Mouse (Mus musculus): ENCODE data around the gene Igsf23. TPM values are rescaled to one million over a fixed set of nuclear protein-coding genes. Genes with fewer than 3 reads are reported as not detected.

The Igsf23 gene
- polyA plus RNA-seq, 1 experiment from 2014 or later = 1.6 TPM

GRCm38 (mm10) chr7:19952320-19952986 lies 1.9 kb upstream of the Igsf23 start:
- Histone ChIP-seq H3K4me3 (no peak overlapping the region), H3K27ac (replicated peaks) (no peak overlapping the region), H3K9ac (no peak overlapping the region), H3K27me3 (replicated peaks) (peaks cover 4% of the 10 kb centered on the region; the same call in 1 of the 2 replicates), H3K4me1 (peaks cover 8% of the 10 kb centered on the region), H3K36me3 (no peaks in the 10 kb centered on the region), H3K4me2 (no peak overlapping the region), H3K9me3 (no peaks in the 10 kb centered on the region)
- WGBS = 77% methylated on average over 10 of the region's 10 CpGs
- no peak for ATAC-seq (ENCODE audit: extremely low read depth, insufficient number of reproducible peaks, low FRiP score, low TSS enrichment)

GRCm38 (mm10) chr7:19949996-19950395 lies 560 bp downstream of the Igsf23 start:
- Histone ChIP-seq H3K27ac (replicated peaks) (no peak overlapping the region), H3K36me3 (no peaks in the 10 kb centered on the region), H3K27me3 (replicated peaks) (peaks cover 4% of the 10 kb centered on the region; the same call in 1 of the 2 replicates), H3K9me3 (no peaks in the 10 kb centered on the region), H3K4me3 (no peak overlapping the region), H3K4me2 (peak overlapping the region; percentile 31; the same call in 1 of the 2 replicates), H3K4me1 (peaks cover 8% of the 10 kb centered on the region), H3K9ac (no peak overlapping the region)
- no peak for ATAC-seq (ENCODE audit: extremely low read depth, insufficient number of reproducible peaks, low FRiP score, low TSS enrichment)
- WGBS = 53% methylated on average over 10 of the region's 10 CpGs

- H3K27me3 ChIP-seq (replicated peaks) = peaks cover 4% of the 10 kb centered on the region; the same call in 1 of the 2 replicates
- H3K4me1 ChIP-seq = peaks cover 8% of the 10 kb centered on the region
- H3K9ac ChIP-seq = no peak overlapping the region
- H3K4me3 ChIP-seq = no peak overlapping the region
- WGBS = 58% methylated on average over 12 of the region's 12 CpGs
- ATAC-seq (ENCODE audit: extremely low read depth, insufficient number of reproducible peaks, low FRiP score, low TSS enrichment) = no peak
- H3K4me2 ChIP-seq = no peak overlapping the region
- H3K36me3 ChIP-seq = no peaks in the 10 kb centered on the region
- no peak overlapping the region for H3K27ac ChIP-seq (replicated peaks)
- H3K9me3 ChIP-seq = no peaks in the 10 kb centered on the region
Observed at GRCm38 (mm10) chr7:19948956-19949355, 1.6 kb downstream of the Igsf23 start.

- H3K9me3 ChIP-seq = no peaks in the 10 kb centered on the region
- no peak overlapping the region for H3K4me3 ChIP-seq
- ATAC-seq (ENCODE audit: extremely low read depth, insufficient number of reproducible peaks, low FRiP score, low TSS enrichment) = no peak
- H3K27ac ChIP-seq (replicated peaks) = no peak overlapping the region
- peaks cover 4% of the 10 kb centered on the region; the same call in 1 of the 2 replicates for H3K27me3 ChIP-seq (replicated peaks)
- no peak overlapping the region for H3K9ac ChIP-seq
- H3K36me3 ChIP-seq = no peaks in the 10 kb centered on the region
- no peak overlapping the region for H3K4me2 ChIP-seq
- WGBS = 73% methylated on average over 13 of the region's 13 CpGs
- H3K4me1 ChIP-seq = peaks cover 11% of the 10 kb centered on the region
Observed at GRCm38 (mm10) chr7:19945821-19946515, 4.6 kb downstream of the Igsf23 start.

- Histone ChIP-seq H3K4me3 (no peak overlapping the region), H3K27me3 (replicated peaks) (peaks cover 4% of the 10 kb centered on the region; the same call in 1 of the 2 replicates), H3K27ac (replicated peaks) (no peak overlapping the region), H3K4me1 (peaks cover 12% of the 10 kb centered on the region), H3K4me2 (no peak overlapping the region), H3K9ac (no peak overlapping the region), H3K9me3 (no peaks in the 10 kb centered on the region), H3K36me3 (no peaks in the 10 kb centered on the region)
- no peak for ATAC-seq (ENCODE audit: extremely low read depth, insufficient number of reproducible peaks, low FRiP score, low TSS enrichment)
- WGBS = 75% methylated on average over 5 of the region's 5 CpGs
Observed at GRCm38 (mm10) chr7:19945201-19945600, 5.4 kb downstream of the Igsf23 start.

- Histone ChIP-seq H3K27me3 (replicated peaks) (peaks cover 4% of the 10 kb centered on the region; the same call in 1 of the 2 replicates), H3K9ac (no peak overlapping the region), H3K4me2 (no peak overlapping the region), H3K9me3 (no peaks in the 10 kb centered on the region), H3K4me3 (no peak overlapping the region), H3K27ac (replicated peaks) (no peak overlapping the region), H3K4me1 (peaks cover 14% of the 10 kb centered on the region), H3K36me3 (no peaks in the 10 kb centered on the region)
- 83% methylated on average over 8 of the region's 8 CpGs for WGBS
- ATAC-seq (ENCODE audit: extremely low read depth, insufficient number of reproducible peaks, low FRiP score, low TSS enrichment) = no peak
Observed at GRCm38 (mm10) chr7:19944709-19945108, 5.8 kb downstream of the Igsf23 start.

- Histone ChIP-seq H3K9me3 (no peaks in the 10 kb centered on the region), H3K9ac (peak overlapping the region; percentile 53), H3K27ac (replicated peaks) (peak overlapping the region; percentile 84), H3K4me2 (peak overlapping the region; percentile 53), H3K4me3 (peak overlapping the region; percentile 21; the same call in 1 of the 2 replicates), H3K27me3 (replicated peaks) (0 out of 2 replicates have a peak, but pooled peaks cover 3% of the 10 kb centered on the region), H3K4me1 (peaks cover 38% of the 10 kb centered on the region), H3K36me3 (no peaks in the 10 kb centered on the region)
- 7% methylated on average over 5 of the region's 6 CpGs for WGBS
- ATAC-seq (ENCODE audit: extremely low read depth, insufficient number of reproducible peaks, low FRiP score, low TSS enrichment) = no peak
Observed at GRCm38 (mm10) chr7:19940256-19940655, 10.3 kb downstream of the Igsf23 start.

GRCm38 (mm10) chr7:19939555-19940235 lies 10.9 kb downstream of the Igsf23 start:
- Histone ChIP-seq H3K4me1 (peaks cover 43% of the 10 kb centered on the region), H3K36me3 (no peaks in the 10 kb centered on the region), H3K27ac (replicated peaks) (peak overlapping the region; percentile 84), H3K9ac (no peak overlapping the region), H3K4me2 (peak overlapping the region; percentile 53), H3K4me3 (peak overlapping the region; percentile 21; the same call in 1 of the 2 replicates), H3K9me3 (no peaks in the 10 kb centered on the region), H3K27me3 (replicated peaks) (0 out of 2 replicates have a peak, but pooled peaks cover 3% of the 10 kb centered on the region)
- 41% methylated on average over 10 of the region's 12 CpGs for WGBS
- ATAC-seq (ENCODE audit: extremely low read depth, insufficient number of reproducible peaks, low FRiP score, low TSS enrichment) = peak; percentile 58; the same call in 1 of the 2 replicates

GRCm38 (mm10) chr7:19937229-19937821 lies 13.2 kb downstream of the Igsf23 start:
- no peak overlapping the region for H3K27ac ChIP-seq (replicated peaks)
- H3K36me3 ChIP-seq = no peaks in the 10 kb centered on the region
- ATAC-seq (ENCODE audit: extremely low read depth, insufficient number of reproducible peaks, low FRiP score, low TSS enrichment) = no peak
- H3K4me1 ChIP-seq = peaks cover 64% of the 10 kb centered on the region
- H3K9ac ChIP-seq = no peak overlapping the region
- no peaks in the 10 kb centered on the region for H3K9me3 ChIP-seq
- H3K27me3 ChIP-seq (replicated peaks) = 0 out of 2 replicates have a peak, but pooled peaks cover 3% of the 10 kb centered on the region
- H3K4me3 ChIP-seq = no peak overlapping the region
- no peak overlapping the region for H3K4me2 ChIP-seq
- 73% methylated on average over 11 of the region's 11 CpGs for WGBS

- H3K9me3 ChIP-seq = no peaks in the 10 kb centered on the region
- 0 out of 2 replicates have a peak, but pooled peaks cover 13% of the 10 kb centered on the region for H3K27me3 ChIP-seq (replicated peaks)
- no peak for ATAC-seq (ENCODE audit: extremely low read depth, insufficient number of reproducible peaks, low FRiP score, low TSS enrichment)
- H3K4me2 ChIP-seq = peak overlapping the region; percentile 28; the same call in 1 of the 2 replicates
- peaks cover 69% of the 10 kb centered on the region for H3K4me1 ChIP-seq
- H3K27ac ChIP-seq (replicated peaks) = peak overlapping the region; percentile 65
- no peak overlapping the region for H3K4me3 ChIP-seq
- no peak overlapping the region for H3K9ac ChIP-seq
- no peaks in the 10 kb centered on the region for H3K36me3 ChIP-seq
- WGBS = 55% methylated on average over 6 of the region's 6 CpGs
Observed at GRCm38 (mm10) chr7:19935961-19936360, 14.6 kb downstream of the Igsf23 start.

All from heart, embryonic 13.5 days (tissue).